Comparison of ENCODE assay signal across 8 mouse cellular contexts in genomic region chr13:46736479-46736865, GRCm38 (mm10). TPM values are rescaled to one million over a fixed set of nuclear protein-coding genes. Genes with fewer than 3 reads are reported as not detected.
DNase-seq lines count a peak whose midpoint lies in the region; ATAC-seq and TF ChIP-seq lines count a peak whose summit lies in the region.

No protein-coding gene starts in this region.

- H3K27ac ChIP-seq in heart, embryonic 10.5 days, result peak overlapping the region; percentile 83
- peak overlapping the region; percentile 63 for H3K27ac ChIP-seq in MEL (ENCODE audit: control insufficient read depth, low read depth, low read length)
- no peak overlapping the region for H3K27ac ChIP-seq in forebrain, embryonic 14.5 days (ENCODE audit: low read depth, low read length)
- H3K27ac ChIP-seq in kidney, embryonic 16.5 days (ENCODE audit: low read length), result peak overlapping the region; percentile 1; the same call in 1 of the 2 replicates

- no peak for TF ChIP-seq RAD21 in MEL (IDR thresholded peaks at IDR 0.05; ENCODE audit: low read depth, low read length)

- TF ChIP-seq CTCF in MEL (IDR thresholded peaks at IDR 0.05 in 2 of 3, conservative IDR thresholded peaks at IDR 0.05 in 1 of 3; ENCODE audit: control insufficient read depth in 1 of 3, insufficient read depth in 1 of 3, low read depth in 2 of 3, low read length in 3 of 3, poor library complexity in 1 of 3, severe bottlenecking in 1 of 3), result no peak

- no peak for TF ChIP-seq POLR2A in MEL (IDR thresholded peaks at IDR 0.05; ENCODE audit: control insufficient read depth in 1 of 2, insufficient read depth in 1 of 2, low read depth in 1 of 2, low read length in 2 of 2, poor library complexity in 1 of 2)

- no peak for TF ChIP-seq EP300 in MEL (IDR thresholded peaks at IDR 0.05; ENCODE audit: low read depth in 1 of 2, low read length in 2 of 2)

- H3K4me3 ChIP-seq in heart, embryonic 10.5 days, result peak overlapping the region; percentile 63
- H3K4me3 ChIP-seq in MEL (ENCODE audit: control insufficient read depth in 1 of 2, insufficient read depth in 1 of 2, low read depth in 2 of 2, low read length in 2 of 2), result peak overlapping the region; percentile 65
- peak overlapping the region; percentile 18 for H3K4me3 ChIP-seq in forebrain, embryonic 14.5 days (ENCODE audit: low read depth, low read length)
- peak overlapping the region; percentile 59 for H3K4me3 ChIP-seq in kidney, embryonic 16.5 days (ENCODE audit: low read length)

- H3K9me3 ChIP-seq in heart, embryonic 10.5 days, result no peaks in the 10 kb centered on the region
- no peaks in the 10 kb centered on the region for H3K9me3 ChIP-seq in MEL (replicated peaks; ENCODE audit: insufficient read depth, low read length)
- no peaks in the 10 kb centered on the region for H3K9me3 ChIP-seq in forebrain, embryonic 14.5 days (replicated peaks; ENCODE audit: control insufficient read depth, low read length)
- H3K9me3 ChIP-seq in kidney, embryonic 16.5 days (ENCODE audit: low read length), result no peaks in the 10 kb centered on the region

- no peaks in the 10 kb centered on the region for H3K27me3 ChIP-seq in heart, embryonic 10.5 days (ENCODE audit: insufficient read depth, poor library complexity, severe bottlenecking)
- no peaks in the 10 kb centered on the region for H3K27me3 ChIP-seq in MEL (ENCODE audit: control insufficient read depth in 1 of 2, insufficient read depth in 2 of 2, low read length in 2 of 2)
- H3K27me3 ChIP-seq in forebrain, embryonic 14.5 days (replicated peaks; ENCODE audit: control insufficient read depth, insufficient read depth, low read length), result no peaks in the 10 kb centered on the region
- no peaks in the 10 kb centered on the region for H3K27me3 ChIP-seq in kidney, embryonic 16.5 days (ENCODE audit: insufficient read depth, low read length)

- DNase-seq in heart, embryonic 10.5 days (ENCODE audit: low spot score), result no peak
- DNase-seq in heart, postnatal 4 days, result no peak
- no peak for DNase-seq in MEL (ENCODE audit: low read depth, low spot score)
- peak; percentile 3 for DNase-seq in forebrain, embryonic 14.5 days (ENCODE audit: low spot score)
- DNase-seq in mesoderm, embryonic 11.5 days (ENCODE audit: low read depth, low spot score), result peak; percentile 6
- DNase-seq in thymus, postnatal 36 days, result peak; percentile 61 to 63
- DNase-seq in testis, postnatal 14 days (ENCODE audit: low spot score), result no peak

- H3K4me1 ChIP-seq in heart, embryonic 10.5 days, result peaks cover 11% of the 10 kb centered on the region
- peaks cover 3 to 9% of the 10 kb centered on the region in 2 experiments; a peak in 3 of 4 replicates for H3K4me1 ChIP-seq in MEL (ENCODE audit: control insufficient read depth in 1 of 2, insufficient read depth in 2 of 2, low read length in 2 of 2)
- peaks cover 7% of the 10 kb centered on the region for H3K4me1 ChIP-seq in forebrain, embryonic 14.5 days (ENCODE audit: control insufficient read depth, insufficient read depth, low read length)
- peaks cover 9% of the 10 kb centered on the region; the same call in 1 of the 2 replicates for H3K4me1 ChIP-seq in kidney, embryonic 16.5 days (ENCODE audit: insufficient read depth, low read length)

- H3K4me2 ChIP-seq in forebrain, embryonic 14.5 days (ENCODE audit: low read length), result peak overlapping the region; percentile 60
- H3K4me2 ChIP-seq in kidney, embryonic 16.5 days (replicated peaks; ENCODE audit: low read depth, low read length), result peak overlapping the region; percentile 91

- H3K79me2 ChIP-seq in MEL (ENCODE audit: control insufficient read depth, insufficient read depth, low read length, poor library complexity), result no peaks in the 10 kb centered on the region; the same call in 1 of the 2 replicates

- H3K9ac ChIP-seq in MEL (ENCODE audit: control insufficient read depth, low read depth, low read length, poor library complexity, severe bottlenecking), result peak overlapping the region; percentile 71
- peak overlapping the region; percentile 26; the same call in 1 of the 2 replicates for H3K9ac ChIP-seq in forebrain, embryonic 14.5 days (ENCODE audit: low read length)
- H3K9ac ChIP-seq in kidney, embryonic 16.5 days (replicated peaks; ENCODE audit: low read length), result peak overlapping the region; percentile 65

- H3K36me3 ChIP-seq in heart, embryonic 10.5 days, result no peaks in the 10 kb centered on the region
- H3K36me3 ChIP-seq in MEL (ENCODE audit: control insufficient read depth in 1 of 2, insufficient read depth in 2 of 2, low read length in 2 of 2), result peaks cover 0 to 3% of the 10 kb centered on the region in 2 experiments; a peak in 1 of 4 replicates
- no peaks in the 10 kb centered on the region for H3K36me3 ChIP-seq in forebrain, embryonic 14.5 days (ENCODE audit: control insufficient read depth, insufficient read depth, low read length)
- H3K36me3 ChIP-seq in kidney, embryonic 16.5 days (ENCODE audit: insufficient read depth, low read length), result no peaks in the 10 kb centered on the region

- 2% methylated on average over 12 of the region's 12 CpGs for WGBS in heart, embryonic 10.5 days
- 4% methylated on average over 12 of the region's 12 CpGs for WGBS in forebrain, embryonic 14.5 days
- WGBS in kidney, embryonic 16.5 days, result 1% methylated on average over 12 of the region's 12 CpGs

- ATAC-seq in forebrain, embryonic 14.5 days, result no peak
- no peak for ATAC-seq in kidney, embryonic 16.5 days (ENCODE audit: low FRiP score, low TSS enrichment)

TF ChIP-seq in MEL, 35 proteins besides CTCF, POLR2A, EP300 and RAD21:
- TF ChIP-seq MXI1 (IDR thresholded peaks at IDR 0.05; ENCODE audit: low read depth, low read length), result no peak
- TF ChIP-seq MAFK (IDR thresholded peaks at IDR 0.05; ENCODE audit: borderline replicate concordance, low read depth, low read length), result no peak
- TF ChIP-seq SIN3A (IDR thresholded peaks at IDR 0.05; ENCODE audit: low read length), result no peak
- TF ChIP-seq MYB (IDR thresholded peaks at IDR 0.05; ENCODE audit: low read depth, low read length), result no peak
- TF ChIP-seq ZC3H11A (IDR thresholded peaks at IDR 0.05; ENCODE audit: low read depth, low read length), result no peak
- no peak for TF ChIP-seq SMC3 (IDR thresholded peaks at IDR 0.05; ENCODE audit: low read depth, low read length)
- TF ChIP-seq ELF1 (IDR thresholded peaks at IDR 0.05; ENCODE audit: low read depth, low read length), result no peak
- TF ChIP-seq HCFC1 (IDR thresholded peaks at IDR 0.05; ENCODE audit: low read depth, low read length), result 0 out of 2 replicates have a peak, but pooled peaks have one; percentile 17
- 0 out of 2 replicates have a peak, but pooled peaks have one; percentile 18 for TF ChIP-seq TBP (IDR thresholded peaks at IDR 0.05; ENCODE audit: low read depth, low read length)
- TF ChIP-seq CHD1 (IDR thresholded peaks at IDR 0.05; ENCODE audit: low read depth, low read length), result no peak
- TF ChIP-seq TCF12 (IDR thresholded peaks at IDR 0.05; ENCODE audit: low read depth, low read length), result no peak
- TF ChIP-seq POLR2AphosphoS5 (IDR thresholded peaks at IDR 0.05; ENCODE audit: borderline replicate concordance, low read depth, low read length), result no peak
- no peak for TF ChIP-seq ETS1 (IDR thresholded peaks at IDR 0.05; ENCODE audit: low read depth, low read length)
- TF ChIP-seq ZMIZ1 (IDR thresholded peaks at IDR 0.05; ENCODE audit: low read depth, low read length), result no peak
- no peak for TF ChIP-seq MEF2A (IDR thresholded peaks at IDR 0.05; ENCODE audit: extremely low read depth, insufficient replicate concordance, low read depth, low read length, poor library complexity, severe bottlenecking)
- TF ChIP-seq NRF1 (IDR thresholded peaks at IDR 0.05; ENCODE audit: insufficient read depth, low read depth, low read length, poor library complexity, severe bottlenecking), result no peak
- TF ChIP-seq UBTF (IDR thresholded peaks at IDR 0.05; ENCODE audit: borderline replicate concordance, insufficient read depth, low read depth, low read length), result 0 out of 2 replicates have a peak, but pooled peaks have one; percentile 10
- TF ChIP-seq USF1 (IDR thresholded peaks at IDR 0.05; ENCODE audit: low read depth, low read length), result no peak
- TF ChIP-seq GATA1 (IDR thresholded peaks at IDR 0.05; ENCODE audit: low read depth, low read length), result no peak
- no peak for TF ChIP-seq MAZ (IDR thresholded peaks at IDR 0.05; ENCODE audit: low read depth, low read length)
- no peak for TF ChIP-seq TAL1 (IDR thresholded peaks at IDR 0.05; ENCODE audit: low read length)
- no peak for TF ChIP-seq GABPA (IDR thresholded peaks at IDR 0.05; ENCODE audit: low read depth, low read length)

RNA-seq across cellular contexts. Expression of gene Nup153, which starts 8.7 kb away (rescaled TPM):
- 20.0 and 31.0 TPM in 2 replicates for polyA plus RNA-seq in heart, embryonic 10.5 days (2016; fragmentation: Nextera tagmentation; extraction: Ambion mirVana)
- 10 to 100 TPM; 59.6 to 60.6 TPM for total RNA-seq in heart, postnatal 4 days (2021)
- 64.6 and 66.1 TPM in 2 replicates for total RNA-seq in MEL (2012; rRNA removed)
- 100 to 1,000 TPM in 1 of 2 experiments, 10 to 100 TPM in 1; 82.8 to 221 TPM for polyA plus RNA-seq in MEL (2012; ENCODE audit: insufficient read depth in 1 of 2, insufficient read length in 2 of 2, low read depth in 1 of 2, low replicate concordance in 2 of 2, missing spikeins in 1 of 2)
- polyA plus RNA-seq in forebrain, embryonic 14.5 days (2014; fragmentation: Nextera tagmentation; extraction: Ambion mirVana), result 25.6 and 27.3 TPM in 2 replicates
- polyA plus RNA-seq in kidney, embryonic 16.5 days (2015; fragmentation: Nextera tagmentation; extraction: Ambion mirVana), result 23.0 and 23.3 TPM in 2 replicates

Comparison
In these comparisons a context has a peak if more than half of its experiments do, and no peak if none do; other contexts are left out.
1. DNase-seq: peak in forebrain, embryonic 14.5 days (single experiment), mesoderm, embryonic 11.5 days (single experiment) and thymus, postnatal 36 days (2 of 2); none in heart, embryonic 10.5 days (single experiment), heart, postnatal 4 days (single experiment), MEL (single experiment) and testis, postnatal 14 days (single experiment).
2. Peak in every context shown above with its lines, with median percentiles within 50 percentile points of each other: H3K4me3 ChIP-seq and H3K9ac ChIP-seq.